Mouse (Mus musculus) ovary, adult 10 weeks (tissue): ENCODE results near the gene Traf3ip1. TPM values are rescaled to one million over a fixed set of nuclear protein-coding genes. Genes with fewer than 3 reads are reported as not detected.

Experiments
- polyA plus RNA-seq: library from polyadenylated mRNA; stranded (reverse); fragments of 350-450 nt; fragmentation: Illumina TruSeq; extraction: RNeasy Lipid Tissue Mini Kit (QIAGEN cat#74804); gene quantifications from one replicate; pipeline ENCODE4 v1.2.3, GENCODE M21; 2014

Traf3ip1 gene
- 6.9 TPM for polyA plus RNA-seq

GRCm38 (mm10) chr1:91494457-91495140, at the start of gene Traf3ip1:
Gene Traf3ip1 (plus strand): TSS chr1:91494647.

GRCm38 (mm10) chr1:91459059-91459809, 35.2 kb upstream of the Traf3ip1 start, which contains the start of gene Per2:
Gene Per2 (minus strand): TSS chr1:91459324.

GRCm38 (mm10) chr1:91540271-91540826, 45.9 kb downstream of the Traf3ip1 start, which contains the start of gene Asb1:
Gene Asb1 (plus strand): TSS chr1:91540544.

Other genes starting within 250 kb of the Traf3ip1 start
- 114 TPM for gene Ube2f, start 244.3 kb upstream of the Traf3ip1 start, polyA plus RNA-seq
- gene Scly, start 196.3 kb upstream of the Traf3ip1 start, polyA plus RNA-seq = 1.1 TPM
- gene Espnl, start 172.6 kb upstream of the Traf3ip1 start, polyA plus RNA-seq = not detected
- gene Klhl30, start 143.6 kb upstream of the Traf3ip1 start, polyA plus RNA-seq = 0.51 TPM
- gene Erfe, start 128.2 kb upstream of the Traf3ip1 start, polyA plus RNA-seq = 0.77 TPM
- gene Ilkap, start 95.8 kb upstream of the Traf3ip1 start, polyA plus RNA-seq = 39.7 TPM
- not detected for gene Hes6, start 80.6 kb upstream of the Traf3ip1 start, polyA plus RNA-seq
- 2.8 TPM for gene Per2, start 35.3 kb upstream of the Traf3ip1 start, polyA plus RNA-seq
- 7.6 TPM for gene Asb1, start 45.9 kb downstream of the Traf3ip1 start, polyA plus RNA-seq